Mouse (Mus musculus) lung, adult 2 months (tissue): Measurements from ENCODE around the gene Eif2ak2.

ENCODE experiments used
- CTCF ChIP-seq: fragments of 200-500 bp; IDR thresholded peaks from 2 replicates; pipeline ENCODE4 v1.5.1; 2011; ENCODE audit warnings: mild to moderate bottlenecking, low read length, control low read depth; ENCODE audit not compliant: insufficient read depth
- POLR2A ChIP-seq: fragments of 200-500 bp; IDR thresholded peaks from 2 replicates; pipeline ENCODE4 v1.6.1; 2011; ENCODE audit warnings: low read depth, mild to moderate bottlenecking, control low read depth, low read length, borderline replicate concordance; ENCODE audit errors: extremely low read depth

DNA sequence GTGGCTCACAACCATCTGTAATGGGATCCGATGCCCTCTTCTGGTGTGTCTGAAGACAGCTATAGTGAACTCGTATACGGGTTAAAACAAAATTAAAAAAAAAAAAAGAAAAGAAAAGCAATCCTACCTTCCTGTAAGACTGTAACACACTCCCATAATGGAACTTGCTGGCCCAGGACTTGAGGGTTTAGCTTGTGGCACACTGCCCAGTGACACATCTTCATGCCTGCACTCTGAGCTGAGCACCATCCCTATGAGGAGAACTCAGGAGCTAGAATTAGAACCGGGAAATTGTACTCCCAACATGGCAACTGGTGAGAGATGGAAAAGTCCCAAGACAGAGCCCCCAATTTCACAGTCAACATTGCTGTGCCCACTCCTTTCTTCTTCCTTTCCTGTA, 918 bp upstream of the Eif2ak2 start:
- TF ChIP-seq POLR2A = no peak
- no peak for TF ChIP-seq CTCF
